Mouse (Mus musculus) gastrocnemius, postnatal 25 days (tissue): ENCODE results near the gene Gclm. TPM values are rescaled to one million over a fixed set of nuclear protein-coding genes. Genes with fewer than 3 reads are reported as not detected.

Experiments
- DNase-seq: peaks from one replicate; pipeline ENCODE4 v3.0.0; 2022
- microRNA-seq, 2 experiments: library from miRNA; unstranded; fragments of <30 nt; microRNA quantifications; one replicate each; pipeline ENCODE4 v1.2.0; 2021; ENCODE audit warnings: borderline replicate concordance in 2 of 2
- total RNA-seq, 2 experiments: library from RNA; stranded (reverse); gene quantifications; 1 replicate in 1 of 2; 2 replicates in 1 of 2; pipeline ENCODE4 v1.2.3; 2021

The Gclm gene
- total RNA-seq, 2 experiments from 2014 or later, result 21.3 to 21.7 TPM

- peak; percentile 90 for DNase-seq
Measured at GRCm38 (mm10) chr3:122292300-122293222, 47.2 kb downstream of the Gclm start.

- peak; percentile 92 for DNase-seq
Measured at GRCm38 (mm10) chr3:122293223-122293953, 48.0 kb downstream of the Gclm start.

GRCm38 (mm10) chr3:122293954-122294850, 48.8 kb downstream of the Gclm start, which contains the start of gene Bcar3:
TSS of gene Bcar3 (plus strand) at chr3:122294136.
- peak; percentile 86 for DNase-seq

- no peak for DNase-seq
Measured at GRCm38 (mm10) chr3:122295511-122295910, 50.2 kb downstream of the Gclm start.

GRCm38 (mm10) chr3:122296979-122297378, 51.6 kb downstream of the Gclm start:
- DNase-seq, result peak; percentile 27

- DNase-seq, result peak; percentile 44
Measured at GRCm38 (mm10) chr3:122300983-122301919, 55.9 kb downstream of the Gclm start.

- no peak for DNase-seq
Measured at GRCm38 (mm10) chr3:122304560-122304959, 59.2 kb downstream of the Gclm start.

- DNase-seq, result no peak
Measured at GRCm38 (mm10) chr3:122307894-122308671, 62.7 kb downstream of the Gclm start.

- no peak for DNase-seq
Measured at GRCm38 (mm10) chr3:122308981-122309380, 63.6 kb downstream of the Gclm start.

GRCm38 (mm10) chr3:122312078-122312477, 66.7 kb downstream of the Gclm start:
- DNase-seq, result peak; percentile 43

GRCm38 (mm10) chr3:122312936-122313629, 67.7 kb downstream of the Gclm start:
- DNase-seq, result no peak

GRCm38 (mm10) chr3:122313936-122314335, 68.6 kb downstream of the Gclm start:
- no peak for DNase-seq

GRCm38 (mm10) chr3:122316621-122317020, 71.3 kb downstream of the Gclm start:
- no peak for DNase-seq

- DNase-seq, result no peak
Measured at GRCm38 (mm10) chr3:122317339-122317738, 72.0 kb downstream of the Gclm start.

Small RNA genes within 50 kb of the gene (microRNA-seq; reads per million reads assigned to microRNA genes)
- gene Gm22903 (0 reads per million in 2 experiments), gene Mir760 (2.4 to 10.3 reads per million in 2 experiments)

Other genes with a start within 250 kb of the Gclm start
- 1 to 10 TPM in 1 of 2 experiments, under 1 TPM in 1; 0.64 to 1.1 TPM for gene Abca4, start 201.1 kb upstream of the Gclm start, total RNA-seq
- gene Dnttip2, start 28.8 kb downstream of the Gclm start, total RNA-seq, result 10 to 100 TPM; 17.4 to 21.9 TPM
- 1 to 10 TPM; 3.4 to 4.4 TPM for gene Bcar3, start 48.6 kb downstream of the Gclm start, total RNA-seq